Mouse (Mus musculus) gastrocnemius, postnatal 36 days (tissue): ENCODE data around the gene Cnpy4. TPM values are rescaled to one million over a fixed set of nuclear protein-coding genes. Genes with fewer than 3 reads are reported as not detected.

Source experiments
- DNase-seq, 2 experiments: peaks; one replicate each; pipeline ENCODE4 v3.0.0; 2022
- intact Hi-C: fragments of 180-260 bp; cut with DNase I; formaldehyde crosslinking; loops from one replicate; pipeline ENCODE4 v1.15.1; 2025
- long read RNA-seq, 2 experiments: library from polyadenylated mRNA; stranded (forward); transcript quantifications; one replicate each; pipeline ENCODE4 v2.0.0; 2021
- total RNA-seq, 2 experiments: library from RNA; stranded (reverse); gene quantifications; 2 replicates each; pipeline ENCODE4 v1.2.3; 2021

Cnpy4 gene
- total RNA-seq = 1 to 10 TPM; 3.7 to 3.8 TPM
- long read RNA-seq, experiment 1, partial matches to known transcripts = 0 of 3 reads
- long read RNA-seq, experiment 1, other reads (novel, unspliced or antisense) = 0 of 3 reads
- long read RNA-seq, experiment 2, partial matches to known transcripts = 0 of 4 reads
- long read RNA-seq, experiment 2, other reads (novel, unspliced or antisense) = 2 of 4 reads

- peak; percentile 73 to 74 for DNase-seq
- intact Hi-C loops = no loop called here
Measured at GRCm38 (mm10) chr5:138186950-138187638, at the start of gene Cnpy4, which contains the start of gene Taf6. Gene Cnpy4, plus strand, starts transcription at chr5:138187485. Gene Taf6, minus strand, starts transcription at chr5:138187451.

GRCm38 (mm10) chr5:138137935-138138549 lies 49.2 kb upstream of the Cnpy4 start:
- DNase-seq = no peak

GRCm38 (mm10) chr5:138138585-138138984 lies 48.7 kb upstream of the Cnpy4 start:
- DNase-seq = no peak
- intact Hi-C loops = no loop called here

More at GRCm38 (mm10) chr5:138137935-138138549, 49.2 kb upstream of the Cnpy4 start:
- intact Hi-C loops = no loop called here

- intact Hi-C loops = loop anchor here (5.0 kb wide), 1 partner anchor 67 kb away; the partner anchor contains the start of gene Zkscan1
- DNase-seq = no peak
Measured at GRCm38 (mm10) chr5:138154390-138154789, 32.9 kb upstream of the Cnpy4 start.

GRCm38 (mm10) chr5:138155443-138155976 lies 31.8 kb upstream of the Cnpy4 start, which contains the start of gene Zfp113:
Gene Zfp113, minus strand, starts transcription at chr5:138155744.
- intact Hi-C loops = no loop called here
- DNase-seq = peak; percentile 72 to 77

GRCm38 (mm10) chr5:138160224-138160762 lies 27.0 kb upstream of the Cnpy4 start:
- intact Hi-C loops = loop anchor here (2.0 kb wide), 1 partner anchor 43 kb away; the partner anchor contains the start of gene Zscan21
- DNase-seq = no peak

- DNase-seq = peak; percentile 86 to 92
- intact Hi-C loops = loop anchor here (2.0 kb wide), 1 partner anchor 44 kb away; the partner anchor contains the start of gene Zscan21
Measured at GRCm38 (mm10) chr5:138160842-138161665, 26.2 kb upstream of the Cnpy4 start, which contains the start of gene Cops6. Gene Cops6, plus strand, starts transcription at chr5:138161071.

GRCm38 (mm10) chr5:138163046-138163445 lies 24.2 kb upstream of the Cnpy4 start:
- no peak for DNase-seq
- intact Hi-C loops = no loop called here

- DNase-seq = no peak
- intact Hi-C loops = no loop called here
Measured at GRCm38 (mm10) chr5:138163610-138164009, 23.7 kb upstream of the Cnpy4 start.

GRCm38 (mm10) chr5:138165594-138165993 lies 21.7 kb upstream of the Cnpy4 start:
- intact Hi-C loops = no loop called here

GRCm38 (mm10) chr5:138170936-138171561 lies 16.2 kb upstream of the Cnpy4 start:
- DNase-seq = peak; percentile 96
- intact Hi-C loops = no loop called here

More at GRCm38 (mm10) chr5:138165594-138165993, 21.7 kb upstream of the Cnpy4 start:
- DNase-seq = no peak

- intact Hi-C loops = no loop called here
- DNase-seq = peak; percentile 97 to 99
Measured at GRCm38 (mm10) chr5:138171695-138172491, 15.4 kb upstream of the Cnpy4 start, which contains the start of the genes Ap4m1 and Mcm7. Gene Ap4m1, plus strand, starts transcription at chr5:138172002. Gene Mcm7, minus strand, starts transcription at chr5:138172422.

GRCm38 (mm10) chr5:138173217-138173616 lies 14.1 kb upstream of the Cnpy4 start:
- intact Hi-C loops = no loop called here
- no peak for DNase-seq

GRCm38 (mm10) chr5:138187661-138188306 lies 499 bp downstream of the Cnpy4 start:
- intact Hi-C loops = no loop called here
- peak in 1 of 2 experiments; percentile 50 for DNase-seq

- DNase-seq = peak; percentile 72 to 79
- intact Hi-C loops = no loop called here
Measured at GRCm38 (mm10) chr5:138193771-138194727, 6.8 kb downstream of the Cnpy4 start, which contains the start of gene Mblac1. Gene Mblac1, plus strand, starts transcription at chr5:138194314.

- DNase-seq = no peak
- intact Hi-C loops = no loop called here
Measured at GRCm38 (mm10) chr5:138194755-138195345, 7.6 kb downstream of the Cnpy4 start.
